Mouse (Mus musculus) C2C12 (cell line): ENCODE data around the gene Adgrg1.

Experiments used
- CEBPB ChIP-seq: IDR thresholded peaks from one replicate; pipeline ENCODE4 v1.6.1; 2011; ENCODE audit warnings: low read depth, mild to moderate bottlenecking, control low read depth, moderate library complexity
- CTCF ChIP-seq: IDR thresholded peaks from one replicate; pipeline ENCODE4 v1.5.1; 2011; ENCODE audit not compliant: control insufficient read depth, insufficient read depth, insufficient read length
- FOSL1 ChIP-seq: IDR thresholded peaks from one replicate; pipeline ENCODE4 v1.8.0; 2011; ENCODE audit warnings: mild to moderate bottlenecking, low read length; ENCODE audit not compliant: poor library complexity, insufficient read depth, severe bottlenecking
- MAX ChIP-seq: IDR thresholded peaks from one replicate; pipeline ENCODE4 v1.6.1; 2011; ENCODE audit warnings: mild to moderate bottlenecking, control low read depth
- MYOD1 ChIP-seq: IDR thresholded peaks from one replicate; pipeline ENCODE4 v1.6.1; 2011; ENCODE audit warnings: low read depth; ENCODE audit not compliant: control insufficient read depth, insufficient read length
- MYOG ChIP-seq: IDR thresholded peaks from one replicate; pipeline ENCODE4 v1.6.1; 2011; ENCODE audit not compliant: control insufficient read depth, insufficient read length; ENCODE audit errors: extremely low read depth
- USF1 ChIP-seq: IDR thresholded peaks from one replicate; pipeline ENCODE4 v1.6.1; 2011; ENCODE audit warnings: low read depth, mild to moderate bottlenecking, control low read depth, moderate library complexity

DNA sequence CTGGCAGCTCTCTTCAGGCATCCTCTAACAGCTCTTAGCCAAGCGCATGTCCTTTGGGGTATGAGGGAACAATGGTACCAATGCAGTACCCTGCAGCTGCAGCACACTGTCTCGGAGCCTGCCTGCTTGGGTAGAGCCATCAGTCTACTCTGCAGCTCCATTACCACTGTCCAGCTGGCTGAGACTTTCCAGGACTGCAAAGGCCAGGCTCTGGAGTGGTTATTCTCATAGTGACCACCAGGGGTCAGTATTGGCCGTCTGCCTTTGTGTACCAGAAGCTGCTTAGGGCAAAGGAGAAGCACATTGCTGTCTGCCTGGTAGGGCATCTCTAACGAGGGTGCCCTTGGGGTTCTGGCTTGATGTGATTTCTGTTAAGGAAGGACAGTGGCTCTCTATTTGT is 24.5 kb upstream of the Adgrg1 start:
- TF ChIP-seq USF1 (no peak), CTCF (peak; percentile 53), MAX (no peak), MYOG (no peak), CEBPB (no peak), MYOD1 (no peak), FOSL1 (no peak)
